Mouse (Mus musculus) megakaryocyte, embryonic 14.5 days (primary cell): Measurements from ENCODE around the gene Dynll1.

ENCODE experiments used
- FLI1 ChIP-seq: IDR thresholded peaks from 2 replicates; pipeline ENCODE4 v1.6.1; 2012; ENCODE audit warnings: low read length, inconsistent platforms, mixed read lengths
- GATA1 ChIP-seq: IDR thresholded peaks from 3 replicates; pipeline ENCODE4 v1.6.1; 2012; ENCODE audit warnings: mixed read lengths, low read length, inconsistent platforms, borderline replicate concordance

GRCm38 (mm10) chr5:115271931-115272811 is 28.6 kb downstream of the Dynll1 start:
- TF ChIP-seq GATA1 (no peak), FLI1 (no peak)
